Mouse (Mus musculus) stomach, postnatal 0 days (tissue): ENCODE measurements at regions not wholly inside any gene's neighbourhood (a gene's known extent, or its start where the extent isn't known, plus 50 kb on each side); places are given as distances from the start of the nearest gene placed in this dataset.

Experiments
- CTCF ChIP-seq: IDR thresholded peaks from 2 replicates; pipeline ENCODE4 v1.5.1; 2016; ENCODE audit warnings: antibody characterized with exemption, low read depth, mild to moderate bottlenecking, moderate library complexity
- EP300 ChIP-seq: optimal IDR thresholded peaks from 2 replicates; pipeline ENCODE3; 2016; ENCODE audit warnings: antibody characterized with exemption

- TF ChIP-seq EP300 (no peak), CTCF (peak; percentile 49)
Observed at GRCm38 (mm10) chr8:92438294-92438693, 80.9 kb downstream of the Irx5 start.
